Mouse (Mus musculus) embryonic facial prominence, embryonic 12.5 days (tissue): ENCODE measurements around the gene Tmem136. TPM values are rescaled to one million over a fixed set of nuclear protein-coding genes. Genes with fewer than 3 reads are reported as not detected.
A peak's percentile ranks its signal among the peaks of the same experiment; 100 is the strongest.

Experiments used
- ATAC-seq: fragments of 200-750 bp; cut with Nextera tagmentation; 2 replicates; pipeline ENCODE4 v1.8.0; 2017; ENCODE audit not compliant: insufficient number of reproducible peaks, insufficient read depth, low FRiP score, low TSS enrichment
- H3K27ac ChIP-seq: fragments of 300-500 bp; sonication (generic); 2 replicates; pipeline ENCODE4 v1.5.1; 2016; ENCODE audit warnings: mild to moderate bottlenecking
- H3K27me3 ChIP-seq: fragments of 300-500 bp; sonication (generic); 2 replicates; pipeline ENCODE4 v1.6.1; 2016; ENCODE audit warnings: mild to moderate bottlenecking, moderate library complexity
- H3K36me3 ChIP-seq: fragments of 300-500 bp; sonication (generic); 2 replicates; pipeline ENCODE4 v1.6.1; 2016; ENCODE audit warnings: mild to moderate bottlenecking
- H3K4me1 ChIP-seq: fragments of 300-500 bp; sonication (generic); 2 replicates; pipeline ENCODE4 v1.6.1; 2016
- H3K4me2 ChIP-seq: fragments of 300-500 bp; sonication (generic); replicated peaks from 2 replicates; pipeline ENCODE4 v1.6.1; 2016; ENCODE audit warnings: mild to moderate bottlenecking, moderate library complexity
- H3K4me3 ChIP-seq: fragments of 300-500 bp; sonication (generic); 2 replicates; pipeline ENCODE4 v1.5.1; 2016; ENCODE audit warnings: mild to moderate bottlenecking
- H3K9ac ChIP-seq: fragments of 300-500 bp; sonication (generic); 2 replicates; pipeline ENCODE4 v1.6.1; 2016; ENCODE audit warnings: mild to moderate bottlenecking, moderate library complexity
- H3K9me3 ChIP-seq: fragments of 300-500 bp; sonication (generic); 2 replicates; pipeline ENCODE4 v1.6.1; 2016; ENCODE audit warnings: mild to moderate bottlenecking, moderate library complexity
- WGBS: fragments of 180-500 bp; shearing (Covaris S2); methylation state at CpG from one replicate; pipeline ENCODE4 v1.1.7; 2016; 5-methylcytosine and 5-hydroxymethylcytosine counted together
- polyA plus RNA-seq: library from polyadenylated mRNA; unstranded; fragments of >200 nt; fragmentation: Nextera tagmentation; extraction: Ambion mirVana; gene quantifications from 2 replicates; pipeline ENCODE4 v1.2.1, GENCODE M21; 2016

Gene Tmem136
- 10.0 and 11.2 TPM in 2 replicates for polyA plus RNA-seq

- H3K36me3 ChIP-seq: peaks cover 10% of the 10 kb centered on the region
- peaks cover 6% of the 10 kb centered on the region; the same call in 1 of the 2 replicates for H3K4me1 ChIP-seq
- peak within 1 kb of the TSS; percentile 80 for H3K4me2 ChIP-seq
- no peaks in the 10 kb centered on the region for H3K27me3 ChIP-seq
- H3K4me3 ChIP-seq: peak within 1 kb of the TSS; percentile 88
- no peak within 1 kb of the TSS for H3K27ac ChIP-seq
- H3K9ac ChIP-seq: peak within 1 kb of the TSS; percentile 75
- peak; percentile 84; the same call in 1 of the 2 replicates for ATAC-seq
- 6% methylated on average over 55 of the region's 55 CpGs for WGBS
- no peaks in the 10 kb centered on the region for H3K9me3 ChIP-seq
Observed at GRCm38 (mm10) chr9:43116134-43116996, at the start of gene Tmem136. TSS of gene Tmem136 (minus strand) at chr9:43116570.

GRCm38 (mm10) chr9:43155960-43156359 is 39.6 kb upstream of the Tmem136 start:
- H3K27me3 ChIP-seq: no peaks in the 10 kb centered on the region
- no peak for ATAC-seq
- no peaks in the 10 kb centered on the region for H3K9me3 ChIP-seq
- H3K9ac ChIP-seq: no peak overlapping the region
- no peak overlapping the region for H3K4me3 ChIP-seq
- no peak overlapping the region for H3K4me2 ChIP-seq
- no peaks in the 10 kb centered on the region for H3K36me3 ChIP-seq
- no peak overlapping the region for H3K27ac ChIP-seq
- H3K4me1 ChIP-seq: no peaks in the 10 kb centered on the region
- WGBS: 85% methylated on average over 6 of the region's 6 CpGs

- Histone ChIP-seq H3K4me1 (0 out of 2 replicates have a peak, but pooled peaks cover 2% of the 10 kb centered on the region), H3K4me3 (no peak overlapping the region), H3K27me3 (no peaks in the 10 kb centered on the region), H3K27ac (no peak overlapping the region), H3K4me2 (no peak overlapping the region), H3K9me3 (no peaks in the 10 kb centered on the region), H3K36me3 (no peaks in the 10 kb centered on the region), H3K9ac (no peak overlapping the region)
- WGBS: 76% methylated on average over 6 of the region's 6 CpGs
- ATAC-seq: no peak
Observed at GRCm38 (mm10) chr9:43151779-43152178, 35.4 kb upstream of the Tmem136 start.

- no peak overlapping the region for H3K9ac ChIP-seq
- WGBS: 74% methylated on average over 9 of the region's 9 CpGs
- no peaks in the 10 kb centered on the region for H3K9me3 ChIP-seq
- H3K27ac ChIP-seq: no peak overlapping the region
- H3K36me3 ChIP-seq: no peaks in the 10 kb centered on the region
- H3K4me1 ChIP-seq: 0 out of 2 replicates have a peak, but pooled peaks cover 2% of the 10 kb centered on the region
- no peaks in the 10 kb centered on the region for H3K27me3 ChIP-seq
- H3K4me3 ChIP-seq: no peak overlapping the region
- ATAC-seq: no peak
- H3K4me2 ChIP-seq: no peak overlapping the region
Observed at GRCm38 (mm10) chr9:43150957-43151356, 34.6 kb upstream of the Tmem136 start.

- Histone ChIP-seq H3K4me3 (no peak overlapping the region), H3K36me3 (no peaks in the 10 kb centered on the region), H3K9me3 (no peaks in the 10 kb centered on the region), H3K27ac (no peak overlapping the region), H3K4me2 (no peak overlapping the region), H3K9ac (no peak overlapping the region), H3K27me3 (no peaks in the 10 kb centered on the region), H3K4me1 (0 out of 2 replicates have a peak, but pooled peaks cover 2% of the 10 kb centered on the region)
- 65% methylated on average over 10 of the region's 10 CpGs for WGBS
- ATAC-seq: no peak
Observed at GRCm38 (mm10) chr9:43150075-43150474, 33.7 kb upstream of the Tmem136 start.

- H3K4me3 ChIP-seq: no peak overlapping the region
- H3K9me3 ChIP-seq: no peaks in the 10 kb centered on the region
- H3K9ac ChIP-seq: no peak overlapping the region
- no peaks in the 10 kb centered on the region for H3K27me3 ChIP-seq
- WGBS: 83% methylated on average over 3 of the region's 3 CpGs
- no peak overlapping the region for H3K27ac ChIP-seq
- H3K4me1 ChIP-seq: 0 out of 2 replicates have a peak, but pooled peaks cover 2% of the 10 kb centered on the region
- H3K4me2 ChIP-seq: no peak overlapping the region
- H3K36me3 ChIP-seq: no peaks in the 10 kb centered on the region
- ATAC-seq: no peak
Observed at GRCm38 (mm10) chr9:43149498-43149897, 33.1 kb upstream of the Tmem136 start.

- Histone ChIP-seq H3K4me1 (0 out of 2 replicates have a peak, but pooled peaks cover 2% of the 10 kb centered on the region), H3K36me3 (no peaks in the 10 kb centered on the region), H3K27me3 (no peaks in the 10 kb centered on the region), H3K9me3 (no peaks in the 10 kb centered on the region), H3K27ac (no peak overlapping the region), H3K4me3 (no peak overlapping the region), H3K9ac (no peak overlapping the region), H3K4me2 (no peak overlapping the region)
- ATAC-seq: no peak
- 78% methylated on average over 4 of the region's 4 CpGs for WGBS
Observed at GRCm38 (mm10) chr9:43145196-43145595, 28.8 kb upstream of the Tmem136 start.

GRCm38 (mm10) chr9:43144206-43144810 is 27.9 kb upstream of the Tmem136 start:
- no peak for ATAC-seq
- 74% methylated on average over 12 of the region's 12 CpGs for WGBS
- no peak overlapping the region for H3K9ac ChIP-seq
- no peak overlapping the region for H3K4me2 ChIP-seq
- no peaks in the 10 kb centered on the region for H3K27me3 ChIP-seq
- H3K4me1 ChIP-seq: no peaks in the 10 kb centered on the region
- H3K36me3 ChIP-seq: no peaks in the 10 kb centered on the region
- no peak overlapping the region for H3K27ac ChIP-seq
- H3K4me3 ChIP-seq: no peak overlapping the region
- no peaks in the 10 kb centered on the region for H3K9me3 ChIP-seq

- Histone ChIP-seq H3K9me3 (no peaks in the 10 kb centered on the region), H3K27me3 (no peaks in the 10 kb centered on the region), H3K4me1 (no peaks in the 10 kb centered on the region), H3K4me3 (no peak overlapping the region), H3K36me3 (no peaks in the 10 kb centered on the region), H3K4me2 (no peak overlapping the region), H3K27ac (no peak overlapping the region), H3K9ac (no peak overlapping the region)
- no peak for ATAC-seq
- 7% methylated on average over 4 of the region's 4 CpGs for WGBS
Observed at GRCm38 (mm10) chr9:43141839-43142238, 25.5 kb upstream of the Tmem136 start.

- ATAC-seq: no peak
- no peaks in the 10 kb centered on the region for H3K36me3 ChIP-seq
- H3K27me3 ChIP-seq: no peaks in the 10 kb centered on the region
- no peak overlapping the region for H3K9ac ChIP-seq
- no peak overlapping the region for H3K4me3 ChIP-seq
- no peaks in the 10 kb centered on the region for H3K4me1 ChIP-seq
- H3K27ac ChIP-seq: no peak overlapping the region
- H3K9me3 ChIP-seq: no peaks in the 10 kb centered on the region
- H3K4me2 ChIP-seq: no peak overlapping the region
- 76% methylated on average over 3 of the region's 3 CpGs for WGBS
Observed at GRCm38 (mm10) chr9:43133525-43133924, 17.2 kb upstream of the Tmem136 start.

GRCm38 (mm10) chr9:43132380-43132779 is 16.0 kb upstream of the Tmem136 start:
- H3K27ac ChIP-seq: no peak overlapping the region
- no peak for ATAC-seq

GRCm38 (mm10) chr9:43131940-43132339 is 15.6 kb upstream of the Tmem136 start:
- no peak overlapping the region for H3K9ac ChIP-seq
- no peaks in the 10 kb centered on the region for H3K4me1 ChIP-seq
- no peaks in the 10 kb centered on the region for H3K36me3 ChIP-seq
- ATAC-seq: no peak
- H3K9me3 ChIP-seq: no peaks in the 10 kb centered on the region
- H3K27me3 ChIP-seq: no peaks in the 10 kb centered on the region
- H3K4me2 ChIP-seq: no peak overlapping the region
- no peak overlapping the region for H3K4me3 ChIP-seq
- 72% methylated on average over 5 of the region's 5 CpGs for whole genome bisulfite sequencing
- H3K27ac ChIP-seq: no peak overlapping the region

More at GRCm38 (mm10) chr9:43132380-43132779, 16.0 kb upstream of the Tmem136 start:
- 27% methylated on average over 4 of the region's 4 CpGs for WGBS
- no peaks in the 10 kb centered on the region for H3K36me3 ChIP-seq
- H3K9me3 ChIP-seq: no peaks in the 10 kb centered on the region
- no peak overlapping the region for H3K9ac ChIP-seq
- H3K4me1 ChIP-seq: no peaks in the 10 kb centered on the region
- no peaks in the 10 kb centered on the region for H3K27me3 ChIP-seq
- no peak overlapping the region for H3K4me2 ChIP-seq
- no peak overlapping the region for H3K4me3 ChIP-seq
